Mouse (Mus musculus): ENCODE results near the gene Usp54.

GRCm38 (mm10) chr14:20639918-20640619, 794 bp downstream of the Usp54 start:
- TF ChIP-seq CTCF (conservative IDR thresholded peaks at IDR 0.05 in 1 of 2, IDR thresholded peaks at IDR 0.05 in 1 of 2; ENCODE audit: low read depth in 2 of 2, low read length in 2 of 2) (no peak), CHD2 (IDR thresholded peaks at IDR 0.05; ENCODE audit: low read length) (no peak), POLR2A (IDR thresholded peaks at IDR 0.05; ENCODE audit: low read depth, low read length) (peak; percentile 54), EP300 (IDR thresholded peaks at IDR 0.05; ENCODE audit: low read length) (no peak), NRF1 (IDR thresholded peaks at IDR 0.05; ENCODE audit: low read depth, low read length) (no peak), USF1 (IDR thresholded peaks at IDR 0.05; ENCODE audit: low read depth, low read length) (no peak), ZC3H11A (IDR thresholded peaks at IDR 0.05; ENCODE audit: low read depth, low read length) (no peak), CHD1 (IDR thresholded peaks at IDR 0.05; ENCODE audit: low read depth, low read length) (0 out of 2 replicates have a peak, but pooled peaks have one; percentile 8), ZMIZ1 (IDR thresholded peaks at IDR 0.05; ENCODE audit: low read depth, low read length) (no peak), HCFC1 (IDR thresholded peaks at IDR 0.05; ENCODE audit: low read depth, low read length) (no peak), MAFK (IDR thresholded peaks at IDR 0.05; ENCODE audit: insufficient replicate concordance, low read length) (no peak), TBP (conservative IDR thresholded peaks at IDR 0.05; ENCODE audit: low read depth, low read length) (0 out of 2 replicates have a peak, but pooled peaks have one; percentile 30), TCF12 (IDR thresholded peaks at IDR 0.05; ENCODE audit: low read depth, low read length) (no peak)

All from CH12.LX (cell line).